Mouse (Mus musculus) liver, embryonic 14.5 days (tissue): ENCODE results near the gene Abat. TPM values are rescaled to one million over a fixed set of nuclear protein-coding genes. Genes with fewer than 3 reads are reported as not detected.
A peak's percentile ranks its signal among the peaks of the same experiment; 100 is the strongest.

Source experiments
- ATAC-seq: fragments of 200-750 bp; cut with Nextera tagmentation; 2 replicates; pipeline ENCODE4 v1.8.0; 2017; ENCODE audit warnings: moderate number of reproducible peaks, mild to moderate bottlenecking, moderate library complexity; ENCODE audit not compliant: insufficient read depth
- DNase-seq, 3 experiments: peaks; one replicate each; pipeline ENCODE4 v3.0.0-alpha.2; 2012 to 2013; ENCODE audit warnings: low read depth in 3 of 3, low spot score in 3 of 3
- H3K27ac ChIP-seq: fragments of 300-500 bp; sonication (generic); 2 replicates; pipeline ENCODE4 v1.5.1; 2014; ENCODE audit warnings: moderate library complexity, mild to moderate bottlenecking, control low read depth, inconsistent platforms
- H3K27me3 ChIP-seq: fragments of 300-500 bp; sonication (generic); 2 replicates; pipeline ENCODE4 v1.6.1; 2014; ENCODE audit warnings: mild to moderate bottlenecking, low read length, moderate library complexity; ENCODE audit not compliant: control insufficient read depth, insufficient read depth
- H3K36me3 ChIP-seq: fragments of 300-500 bp; sonication (generic); replicated peaks from 2 replicates; pipeline ENCODE4 v1.6.1; 2014; ENCODE audit warnings: low read depth; ENCODE audit not compliant: control insufficient read depth, insufficient read depth
- H3K4me1 ChIP-seq, 2 experiments: fragments of 200-500 bp in 1 of 2; fragments of 300-500 bp in 1 of 2; sonication (generic) in 1 of 2; replicated peaks; 2 replicates each; pipeline ENCODE4 v1.6.1; 2012 to 2014; ENCODE audit warnings: antibody characterized with exemption in 1 of 2, inconsistent platforms in 1 of 2, low read length in 1 of 2; ENCODE audit not compliant: control insufficient read depth in 2 of 2, insufficient read depth in 2 of 2
- H3K4me2 ChIP-seq: fragments of 300-500 bp; sonication (generic); 2 replicates; pipeline ENCODE4 v1.6.1; 2014; ENCODE audit warnings: low read depth, mild to moderate bottlenecking, control low read depth, moderate library complexity
- H3K4me3 ChIP-seq, 2 experiments: fragments of 200-500 bp in 1 of 2; fragments of 300-500 bp in 1 of 2; sonication (generic) in 1 of 2; 2 replicates each; pipeline ENCODE4 v1.5.1; 2012 to 2014; ENCODE audit warnings: low read depth in 2 of 2, low read length in 2 of 2, mild to moderate bottlenecking in 2 of 2, control low read depth in 1 of 2, inconsistent platforms in 1 of 2, moderate library complexity in 1 of 2; ENCODE audit not compliant: insufficient read depth in 1 of 2
- H3K9ac ChIP-seq: fragments of 300-500 bp; sonication (generic); replicated peaks from 2 replicates; pipeline ENCODE4 v1.6.1; 2014; ENCODE audit warnings: mild to moderate bottlenecking, control low read depth, moderate library complexity
- H3K9me3 ChIP-seq: fragments of 300-500 bp; sonication (generic); 2 replicates; pipeline ENCODE4 v1.6.1; 2016; ENCODE audit warnings: low read length, mixed read lengths; ENCODE audit not compliant: control insufficient read depth
- CTCF ChIP-seq: IDR thresholded peaks from 2 replicates; pipeline ENCODE4 v1.5.1; 2016; ENCODE audit warnings: antibody characterized with exemption, low read depth, control low read depth
- EP300 ChIP-seq: IDR thresholded peaks from 2 replicates; pipeline ENCODE4 v1.6.1; 2016; ENCODE audit warnings: antibody characterized with exemption, low read depth
- WGBS: fragments of 180-500 bp; shearing (Covaris S2); extraction: QIAGEN DNeasy Blood & Tissue Kit; methylation state at CpG from one replicate; pipeline ENCODE4 v1.1.7; 2014; ENCODE audit not compliant: insufficient replicate concordance; 5-methylcytosine and 5-hydroxymethylcytosine counted together
- polyA plus RNA-seq, 2 experiments: library from polyadenylated mRNA; depleted of rRNA in 1 of 2; stranded (reverse) in 1 of 2; unstranded in 1 of 2; fragments of >200 nt; fragmentation: Nextera tagmentation in 1 of 2; extraction: Ambion mirVana in 1 of 2; gene quantifications; 2 replicates each; pipeline versions ENCODE4 v1.2.1 to v1.2.3; 2012 to 2014

Abat gene
- polyA plus RNA-seq, 2 experiments: 12.8 to 13.7 TPM

DNA sequence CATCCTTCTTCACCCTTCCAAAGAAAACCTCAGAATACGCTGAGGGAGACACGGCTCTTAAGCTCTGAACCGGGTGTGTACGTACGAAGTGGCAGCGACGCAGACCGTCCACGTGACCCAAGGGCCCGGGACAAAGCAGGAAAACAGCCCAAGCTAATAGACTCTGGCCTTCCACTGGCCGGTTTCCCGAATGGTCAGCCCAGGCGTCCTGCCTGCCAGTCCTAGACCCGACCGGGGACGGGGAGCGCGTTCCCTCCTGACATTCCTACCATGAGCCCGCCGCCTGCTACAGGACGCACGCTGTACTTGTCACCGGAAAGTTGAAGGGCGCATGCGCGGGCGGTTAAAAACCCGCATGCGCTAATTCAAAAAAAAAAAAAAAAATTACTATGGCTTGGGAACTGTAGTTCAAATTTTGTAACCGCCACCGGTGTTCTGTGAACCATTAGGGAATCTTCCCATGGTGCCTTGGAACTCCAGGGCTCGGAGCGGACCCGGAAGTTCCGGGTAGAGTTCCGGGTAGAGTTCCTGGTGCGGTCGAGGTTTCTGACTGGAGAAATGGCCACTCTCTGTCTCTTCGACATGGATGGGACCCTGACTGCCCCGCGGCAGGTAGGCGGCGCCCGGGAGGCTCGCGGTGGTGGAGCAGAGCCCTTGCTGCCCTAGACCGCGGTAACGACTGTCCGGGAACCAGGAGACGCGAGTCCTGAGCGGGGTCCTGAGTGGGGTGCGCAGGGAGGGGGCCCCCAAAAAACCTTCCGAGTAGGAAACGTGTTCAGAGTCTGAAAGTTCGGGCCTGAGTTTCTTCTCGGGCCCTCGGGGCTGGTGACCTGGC lies 124.2 kb downstream of the Abat start, which contains the start of the genes Pmm2 and Tmem186:
TSS of gene Pmm2 (plus strand) at position 458 of the 835 bp plus-strand sequence.
TSS of gene Tmem186 (minus strand) at position 496 of the 835 bp plus-strand sequence.
- under 1% methylated on average over 59 of the region's 59 CpGs for WGBS
- Histone ChIP-seq H3K36me3 (peaks cover 14% of the 10 kb centered on the region), H3K9me3 (no peaks in the 10 kb centered on the region), H3K4me2 (peak within 1 kb of the TSS; percentile 91), H3K27ac (peak within 1 kb of the TSS; percentile 79), H3K4me1 (peaks cover 19 to 23% of the 10 kb centered on the region in 2 experiments), H3K27me3 (no peaks in the 10 kb centered on the region), H3K4me3 (peak within 1 kb of the TSS; percentile 78 to 94), H3K9ac (peak within 1 kb of the TSS; percentile 73)
- ATAC-seq: peak; percentile 84
- DNase-seq: peak; percentile 71 to 83 (median 77)
- TF ChIP-seq EP300 (0 out of 2 replicates have a peak, but pooled peaks have one; percentile 23), CTCF (peak; percentile 66)

- peaks cover 19 to 23% of the 10 kb centered on the region in 2 experiments for H3K4me1 ChIP-seq
- H3K9ac ChIP-seq: peak overlapping the region; percentile 73
- peaks cover 19% of the 10 kb centered on the region for H3K36me3 ChIP-seq
- H3K27ac ChIP-seq: peak overlapping the region; percentile 79
- DNase-seq: no peak
- no peaks in the 10 kb centered on the region for H3K27me3 ChIP-seq
- no peaks in the 10 kb centered on the region for H3K9me3 ChIP-seq
- ATAC-seq: no peak
- 10% methylated on average over 7 of the region's 7 CpGs for WGBS
- peak overlapping the region; percentile 78 to 94 for H3K4me3 ChIP-seq
- TF ChIP-seq CTCF (no peak), EP300 (no peak)
- H3K4me2 ChIP-seq: peak overlapping the region; percentile 91
Observed at GRCm38 (mm10) chr16:8638131-8638530, 124.9 kb downstream of the Abat start.

DNA sequence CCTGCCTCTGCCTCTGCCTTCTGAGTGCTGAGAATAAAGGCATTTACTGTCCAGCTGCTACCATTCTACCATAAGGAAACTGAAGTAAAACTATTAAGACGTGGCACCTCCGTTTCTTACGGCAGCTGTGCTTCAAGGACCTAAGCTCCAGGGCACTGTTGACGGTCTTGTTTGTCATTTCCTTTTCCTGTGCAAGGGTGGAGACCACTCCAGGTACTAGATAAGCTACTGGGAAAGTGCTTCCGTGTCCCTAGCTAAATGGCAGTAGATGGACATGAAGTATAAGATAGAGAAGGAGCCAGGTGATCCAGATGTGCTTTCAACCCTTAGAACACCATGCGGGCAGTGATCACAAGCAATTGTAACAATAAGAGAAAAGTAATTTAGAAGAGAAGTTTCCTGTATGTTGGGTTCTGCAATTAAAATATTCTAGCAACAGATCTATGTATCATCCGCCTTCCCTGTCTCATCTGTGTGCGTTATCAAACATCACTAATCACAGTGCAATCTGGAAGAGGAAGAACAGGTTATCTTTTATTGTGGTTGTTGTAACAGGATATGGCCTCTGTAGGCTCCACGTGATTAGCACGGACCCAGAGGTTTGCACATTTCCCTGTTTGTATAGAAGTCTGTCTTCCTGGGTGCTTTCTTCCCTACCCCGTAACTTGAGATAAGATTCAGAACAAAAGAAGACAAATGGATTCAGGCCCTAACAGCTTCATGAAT lies 126.4 kb downstream of the Abat start:
- Histone ChIP-seq H3K4me1 (peaks cover 19 to 23% of the 10 kb centered on the region in 2 experiments), H3K9me3 (no peaks in the 10 kb centered on the region), H3K27me3 (no peaks in the 10 kb centered on the region), H3K36me3 (peaks cover 28% of the 10 kb centered on the region), H3K27ac (no peak overlapping the region), H3K4me2 (peak overlapping the region; percentile 91), H3K4me3 (no peak overlapping the region), H3K9ac (peak overlapping the region; percentile 9; the same call in 1 of the 2 replicates)
- DNase-seq: no peak
- TF ChIP-seq EP300 (no peak), CTCF (no peak)
- ATAC-seq: no peak
- 46% methylated on average over 11 of the region's 11 CpGs for WGBS

GRCm38 (mm10) chr16:8643855-8644254 lies 130.6 kb downstream of the Abat start:
- Histone ChIP-seq H3K4me2 (no peak overlapping the region), H3K9me3 (no peaks in the 10 kb centered on the region), H3K4me1 (peaks cover 7 to 9% of the 10 kb centered on the region in 2 experiments), H3K27me3 (no peaks in the 10 kb centered on the region), H3K9ac (no peak overlapping the region), H3K36me3 (peaks cover 50% of the 10 kb centered on the region), H3K27ac (no peak overlapping the region), H3K4me3 (no peak overlapping the region)
- ATAC-seq (peak; percentile 72; the same call in 1 of the 2 replicates), DNase-seq (peak in 2 of 3 experiments; percentile 24 to 42)
- no peak for TF ChIP-seq EP300
- peak; percentile 95 for TF ChIP-seq CTCF
- WGBS: 63% methylated on average over 2 of the region's 2 CpGs
